Mouse (Mus musculus) heart, embryonic 16.5 days (tissue): Measurements from ENCODE around the gene Wipf2. TPM values are rescaled to one million over a fixed set of nuclear protein-coding genes. Genes with fewer than 3 reads are reported as not detected.
"Not testable (repeated sequence)": the region's sequence is repeated elsewhere in the genome, so short reads cannot be mapped to it uniquely, and the experiment has no call there.

Experiments used
- ATAC-seq: fragments of 200-750 bp; cut with Nextera tagmentation; replicated peaks from 2 replicates; pipeline ENCODE4 v1.8.0; 2017; ENCODE audit warnings: moderate number of reproducible peaks; ENCODE audit not compliant: insufficient read depth, low FRiP score; ENCODE audit errors: extremely low read depth
- H3K27ac ChIP-seq: fragments of 300-500 bp; sonication (generic); 2 replicates; pipeline ENCODE4 v1.5.1; 2014; ENCODE audit warnings: mild to moderate bottlenecking, low read length, control low read depth, moderate library complexity
- H3K27me3 ChIP-seq: fragments of 300-500 bp; sonication (generic); 2 replicates; pipeline ENCODE4 v1.6.1; 2014; ENCODE audit warnings: low read length, mixed read lengths; ENCODE audit not compliant: control insufficient read depth, insufficient read depth
- H3K36me3 ChIP-seq: fragments of 300-500 bp; sonication (generic); 2 replicates; pipeline ENCODE4 v1.6.1; 2014; ENCODE audit not compliant: control insufficient read depth, insufficient read depth
- H3K4me1 ChIP-seq: fragments of 300-500 bp; sonication (generic); 2 replicates; pipeline ENCODE4 v1.6.1; 2014; ENCODE audit warnings: low read length, mixed read lengths; ENCODE audit not compliant: control insufficient read depth, insufficient read depth
- H3K4me2 ChIP-seq: fragments of 300-500 bp; sonication (generic); 2 replicates; pipeline ENCODE4 v1.6.1; 2014; ENCODE audit warnings: low read depth, mild to moderate bottlenecking, control low read depth, low read length
- H3K4me3 ChIP-seq: fragments of 300-500 bp; sonication (generic); 2 replicates; pipeline ENCODE4 v1.5.1; 2014; ENCODE audit warnings: mild to moderate bottlenecking, control low read depth, low read length
- H3K9ac ChIP-seq: fragments of 300-500 bp; sonication (generic); 2 replicates; pipeline ENCODE4 v1.6.1; 2014; ENCODE audit warnings: low read length, control low read depth
- H3K9me3 ChIP-seq: fragments of 300-500 bp; sonication (generic); replicated peaks from 2 replicates; pipeline ENCODE4 v1.6.1; 2016; ENCODE audit warnings: low read length; ENCODE audit not compliant: control insufficient read depth
- WGBS: fragments of 180-500 bp; shearing (Covaris S2); extraction: QIAGEN DNeasy Blood & Tissue Kit; methylation state at CpG from one replicate; pipeline ENCODE4 v1.1.7; 2014; 5-methylcytosine and 5-hydroxymethylcytosine counted together
- polyA plus RNA-seq: library from polyadenylated mRNA; unstranded; fragments of >200 nt; fragmentation: Nextera tagmentation; extraction: Ambion mirVana; gene quantifications from 2 replicates; pipeline ENCODE4 v1.2.1, GENCODE M21; 2015

Gene Wipf2
- polyA plus RNA-seq, 1 experiment from 2014 or later, result 3.4 TPM

GRCm38 (mm10) chr11:98910415-98910814 lies 47.0 kb downstream of the Wipf2 start:
- 63% methylated on average over 11 of the region's 11 CpGs for WGBS
- Histone ChIP-seq H3K4me1 (peaks cover 24% of the 10 kb centered on the region), H3K9me3 (no peaks in the 10 kb centered on the region), H3K27me3 (no peaks in the 10 kb centered on the region), H3K36me3 (peaks cover 10% of the 10 kb centered on the region; the same call in 1 of the 2 replicates), H3K27ac (no peak overlapping the region), H3K9ac (no peak overlapping the region), H3K4me3 (no peak overlapping the region), H3K4me2 (peak overlapping the region; percentile 89; the same call in 1 of the 2 replicates)
- ATAC-seq, result no peak

GRCm38 (mm10) chr11:98911498-98911897 lies 48.1 kb downstream of the Wipf2 start:
- no peak for ATAC-seq
- H3K9me3 ChIP-seq, result no peaks in the 10 kb centered on the region
- no peaks in the 10 kb centered on the region for H3K27me3 ChIP-seq
- no peak overlapping the region for H3K4me2 ChIP-seq
- H3K4me1 ChIP-seq, result peaks cover 21% of the 10 kb centered on the region
- peaks cover 10% of the 10 kb centered on the region; the same call in 1 of the 2 replicates for H3K36me3 ChIP-seq
- H3K9ac ChIP-seq, result no peak overlapping the region
- 81% methylated on average over 5 of the region's 5 CpGs for WGBS
- H3K4me3 ChIP-seq, result no peak overlapping the region
- no peak overlapping the region for H3K27ac ChIP-seq

- no peak for ATAC-seq
- no peak overlapping the region for H3K4me2 ChIP-seq
- H3K4me3 ChIP-seq, result no peak overlapping the region
- no peaks in the 10 kb centered on the region for H3K27me3 ChIP-seq
- H3K27ac ChIP-seq, result no peak overlapping the region
- no peaks in the 10 kb centered on the region for H3K9me3 ChIP-seq
- H3K36me3 ChIP-seq, result peaks cover 10% of the 10 kb centered on the region
- H3K9ac ChIP-seq, result no peak overlapping the region
- 69% methylated on average over 11 of the region's 11 CpGs for WGBS
- peaks cover 19% of the 10 kb centered on the region for H3K4me1 ChIP-seq
Measured at GRCm38 (mm10) chr11:98914196-98914595, 50.8 kb downstream of the Wipf2 start.

GRCm38 (mm10) chr11:98916376-98916775 lies 52.9 kb downstream of the Wipf2 start:
- not testable (repeated sequence) for ATAC-seq, H3K9me3 ChIP-seq, H3K27ac ChIP-seq, H3K4me3 ChIP-seq, H3K4me2 ChIP-seq, H3K27me3 ChIP-seq, H3K9ac ChIP-seq
- Histone ChIP-seq H3K36me3 (peaks cover 16% of the 10 kb centered on the region), H3K4me1 (peaks cover 10% of the 10 kb centered on the region)
- WGBS, result 93% methylated on average over 3 of the region's 3 CpGs

- H3K36me3 ChIP-seq, result peaks cover 12% of the 10 kb centered on the region
- H3K4me1 ChIP-seq, result peaks cover 12% of the 10 kb centered on the region
- ATAC-seq, result 0 out of 2 replicates have a peak, but pooled peaks have one; percentile 33
- no peaks in the 10 kb centered on the region for H3K27me3 ChIP-seq
- H3K4me2 ChIP-seq, result no peak overlapping the region
- no peaks in the 10 kb centered on the region for H3K9me3 ChIP-seq
- 39% methylated on average over 13 of the region's 13 CpGs for WGBS
- H3K4me3 ChIP-seq, result no peak overlapping the region
- H3K27ac ChIP-seq, result peak overlapping the region; percentile 58
- H3K9ac ChIP-seq, result peak overlapping the region; percentile 7; the same call in 1 of the 2 replicates
Measured at GRCm38 (mm10) chr11:98917428-98918005, 54.1 kb downstream of the Wipf2 start.

GRCm38 (mm10) chr11:98918231-98918630 lies 54.8 kb downstream of the Wipf2 start:
- H3K9ac ChIP-seq, result no peak overlapping the region
- H3K4me1 ChIP-seq, result peaks cover 15% of the 10 kb centered on the region
- ATAC-seq, result 0 out of 2 replicates have a peak, but pooled peaks have one; percentile 24
- H3K27ac ChIP-seq, result peak overlapping the region; percentile 58
- H3K4me2 ChIP-seq, result no peak overlapping the region
- H3K9me3 ChIP-seq, result no peaks in the 10 kb centered on the region
- H3K4me3 ChIP-seq, result no peak overlapping the region
- WGBS, result 50% methylated on average over 9 of the region's 9 CpGs
- peaks cover 12% of the 10 kb centered on the region for H3K36me3 ChIP-seq
- H3K27me3 ChIP-seq, result no peaks in the 10 kb centered on the region

GRCm38 (mm10) chr11:98919009-98919408 lies 55.6 kb downstream of the Wipf2 start:
- no peak for ATAC-seq
- Histone ChIP-seq H3K4me1 (peaks cover 18% of the 10 kb centered on the region), H3K36me3 (peaks cover 10% of the 10 kb centered on the region), H3K4me3 (no peak overlapping the region), H3K9me3 (no peaks in the 10 kb centered on the region), H3K27me3 (no peaks in the 10 kb centered on the region), H3K27ac (no peak overlapping the region), H3K4me2 (no peak overlapping the region), H3K9ac (no peak overlapping the region)
- WGBS, result 95% methylated on average over 11 of the region's 11 CpGs

GRCm38 (mm10) chr11:98921813-98922212 lies 58.4 kb downstream of the Wipf2 start:
- not testable (repeated sequence) for H3K9ac ChIP-seq, H3K27ac ChIP-seq, ATAC-seq, H3K36me3 ChIP-seq, H3K27me3 ChIP-seq, H3K4me2 ChIP-seq, H3K4me3 ChIP-seq, H3K9me3 ChIP-seq
- H3K4me1 ChIP-seq, result peaks cover 44% of the 10 kb centered on the region
- WGBS, result 39% methylated on average over 15 of the region's 15 CpGs

GRCm38 (mm10) chr11:98922307-98922706 lies 58.9 kb downstream of the Wipf2 start:
- not testable (repeated sequence) for H3K9ac ChIP-seq, H3K27me3 ChIP-seq, H3K9me3 ChIP-seq, H3K4me2 ChIP-seq, H3K36me3 ChIP-seq, H3K4me3 ChIP-seq, ATAC-seq
- WGBS, result 51% methylated on average over 10 of the region's 10 CpGs
- Histone ChIP-seq H3K27ac (peak overlapping the region; percentile 32), H3K4me1 (peaks cover 44% of the 10 kb centered on the region)
